Mouse (Mus musculus): Measurements from ENCODE around the gene Hspa12a.

Hspa12a gene

GRCm38 (mm10) chr19:58859831-58860254 is 83.6 kb downstream of the Hspa12a start:
- DNase-seq (ENCODE audit: low spot score): no peak

GRCm38 (mm10) chr19:58859357-58859756 is 84.1 kb downstream of the Hspa12a start:
- no peak for DNase-seq (ENCODE audit: low spot score)

- no peak for DNase-seq (ENCODE audit: low spot score)
Observed at GRCm38 (mm10) chr19:58856129-58856855, 87.2 kb downstream of the Hspa12a start.

GRCm38 (mm10) chr19:58854899-58855298 is 88.6 kb downstream of the Hspa12a start:
- no peak for DNase-seq (ENCODE audit: low spot score)

- DNase-seq (ENCODE audit: low spot score): no peak
Observed at GRCm38 (mm10) chr19:58853036-58853735, 90.3 kb downstream of the Hspa12a start.

- DNase-seq (ENCODE audit: low spot score): no peak
Observed at GRCm38 (mm10) chr19:58850719-58851466, 92.6 kb downstream of the Hspa12a start.

- no peak for DNase-seq (ENCODE audit: low spot score)
Observed at GRCm38 (mm10) chr19:58849333-58850131, 93.9 kb downstream of the Hspa12a start.

- no peak for DNase-seq (ENCODE audit: low spot score)
Observed at GRCm38 (mm10) chr19:58843606-58844005, 99.8 kb downstream of the Hspa12a start.

GRCm38 (mm10) chr19:58840721-58841271 is 102.7 kb downstream of the Hspa12a start:
- no peak for DNase-seq (ENCODE audit: low spot score)

- no peak for DNase-seq (ENCODE audit: low spot score)
Observed at GRCm38 (mm10) chr19:58839806-58840205, 103.6 kb downstream of the Hspa12a start.

- DNase-seq (ENCODE audit: low spot score): no peak
Observed at GRCm38 (mm10) chr19:58839345-58839744, 104.1 kb downstream of the Hspa12a start.

GRCm38 (mm10) chr19:58838706-58839105 is 104.7 kb downstream of the Hspa12a start:
- DNase-seq (ENCODE audit: low spot score): no peak

- no peak for DNase-seq (ENCODE audit: low spot score)
Observed at GRCm38 (mm10) chr19:58833639-58834180, 109.7 kb downstream of the Hspa12a start.

GRCm38 (mm10) chr19:58832988-58833387 is 110.5 kb downstream of the Hspa12a start:
- no peak for DNase-seq (ENCODE audit: low spot score)

GRCm38 (mm10) chr19:58831280-58831922 is 112.1 kb downstream of the Hspa12a start:
- no peak for DNase-seq (ENCODE audit: low spot score)

- no peak for DNase-seq (ENCODE audit: low spot score)
Observed at GRCm38 (mm10) chr19:58830182-58830581, 113.3 kb downstream of the Hspa12a start.

GRCm38 (mm10) chr19:58829575-58829974 is 113.9 kb downstream of the Hspa12a start:
- no peak for DNase-seq (ENCODE audit: low spot score)

- DNase-seq (ENCODE audit: low spot score): no peak
Observed at GRCm38 (mm10) chr19:58827656-58828055, 115.8 kb downstream of the Hspa12a start.

GRCm38 (mm10) chr19:58824316-58824715 is 119.1 kb downstream of the Hspa12a start:
- DNase-seq (ENCODE audit: low spot score): no peak

- no peak for DNase-seq (ENCODE audit: low spot score)
Observed at GRCm38 (mm10) chr19:58823301-58823700, 120.2 kb downstream of the Hspa12a start.

All from T-cell, adult 2 months (primary cell).